Comparison of ENCODE assay signal across 8 mouse cellular contexts in the genomic region with DNA sequence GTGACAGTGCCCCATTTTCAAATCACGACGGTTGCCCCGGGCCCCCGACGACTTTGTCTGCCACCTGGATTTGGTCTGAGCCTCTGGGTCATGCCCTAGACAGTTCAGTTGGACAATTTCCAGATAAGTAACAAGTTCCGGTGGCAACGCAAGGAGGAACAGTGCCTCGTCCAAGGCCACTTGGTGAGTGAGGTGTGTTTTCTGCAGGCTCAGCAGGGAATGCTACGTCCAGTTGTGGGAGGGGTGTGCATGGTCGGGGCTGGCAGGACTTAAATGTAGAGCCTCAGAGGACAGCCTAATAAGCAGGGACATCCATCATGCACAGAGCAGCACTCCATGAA.
DNase-seq lines count a peak whose midpoint lies in the region; ATAC-seq and TF ChIP-seq lines count a peak whose summit lies in the region.

No protein-coding gene starts in this region.

- 11% methylated on average over 10 of the region's 10 CpGs for WGBS in heart, embryonic 12.5 days
- 19% methylated on average over 10 of the region's 10 CpGs for WGBS in heart, adult 2 months
- 13% methylated on average over 10 of the region's 10 CpGs for WGBS in limb, embryonic 12.5 days

- intact Hi-C loops in heart, adult 2 months (cut with DNase I) = loop anchor here (1.0 to 10.0 kb wide), 7 partner anchors 97 to 1072 kb away; a partner anchor contains a TSS

- no peaks in the 10 kb centered on the region for H3K36me3 ChIP-seq in heart, embryonic 12.5 days
- no peaks in the 10 kb centered on the region for H3K36me3 ChIP-seq in heart, adult 2 months (ENCODE audit: control insufficient read depth, insufficient read depth, low read length)
- H3K36me3 ChIP-seq in testis, adult 2 months (ENCODE audit: control insufficient read depth, insufficient read depth, low read length) = no peaks in the 10 kb centered on the region
- H3K36me3 ChIP-seq in limb, embryonic 12.5 days = no peaks in the 10 kb centered on the region

- H3K4me2 ChIP-seq in heart, embryonic 12.5 days = peak overlapping the region; percentile 59
- H3K4me2 ChIP-seq in limb, embryonic 12.5 days = peak overlapping the region; percentile 50

- no peak for TF ChIP-seq CTCF in heart, adult 2 months (IDR thresholded peaks at IDR 0.05)
- TF ChIP-seq CTCF in testis, adult 2 months (IDR thresholded peaks at IDR 0.05; ENCODE audit: control insufficient read depth, insufficient read depth, insufficient replicate concordance, low read depth, low read length) = no peak

- TF ChIP-seq EP300 in heart, adult 2 months (IDR thresholded peaks at IDR 0.05; ENCODE audit: insufficient read depth, low read depth, low read length) = no peak

- H3K4me1 ChIP-seq in heart, embryonic 12.5 days (replicated peaks) = peaks cover 23% of the 10 kb centered on the region
- H3K4me1 ChIP-seq in heart, adult 2 months (ENCODE audit: control insufficient read depth, insufficient read depth, low read length) = no peaks in the 10 kb centered on the region
- H3K4me1 ChIP-seq in testis, adult 2 months (ENCODE audit: control insufficient read depth, insufficient read depth, low read length) = peaks cover 12% of the 10 kb centered on the region
- H3K4me1 ChIP-seq in limb, embryonic 12.5 days (replicated peaks) = peaks cover 19% of the 10 kb centered on the region

- TF ChIP-seq POLR2A in heart, adult 2 months (IDR thresholded peaks at IDR 0.05; ENCODE audit: insufficient read depth, low read depth, low read length) = no peak
- no peak for TF ChIP-seq POLR2A in testis, adult 2 months (IDR thresholded peaks at IDR 0.05; ENCODE audit: control insufficient read depth, low read depth, low read length)

- 0 out of 2 replicates have a peak, but pooled peaks have one; percentile 34 for ATAC-seq in heart, embryonic 12.5 days (ENCODE audit: insufficient number of reproducible peaks, low FRiP score)
- no peak for ATAC-seq in limb, embryonic 12.5 days (ENCODE audit: insufficient number of reproducible peaks, insufficient read depth, low FRiP score, low TSS enrichment, low read depth)

- peak overlapping the region; percentile 16 for H3K4me3 ChIP-seq in heart, embryonic 12.5 days
- no peak overlapping the region for H3K4me3 ChIP-seq in heart, adult 2 months
- H3K4me3 ChIP-seq in testis, adult 2 months (ENCODE audit: control insufficient read depth, low read depth, low read length) = peak overlapping the region; percentile 57; the same call in 1 of the 2 replicates
- 0 out of 2 replicates have a peak overlapping the region, but pooled peaks have one; percentile 17 for H3K4me3 ChIP-seq in limb, embryonic 12.5 days (replicated peaks)

- no peaks in the 10 kb centered on the region for H3K79me2 ChIP-seq in heart, adult 2 months (replicated peaks; ENCODE audit: control insufficient read depth, insufficient read depth, low read length)

- H3K9me3 ChIP-seq in heart, embryonic 12.5 days (replicated peaks) = peaks cover 6% of the 10 kb centered on the region
- 0 out of 2 replicates have a peak, but pooled peaks cover 4% of the 10 kb centered on the region for H3K9me3 ChIP-seq in limb, embryonic 12.5 days

- H3K27ac ChIP-seq in heart, embryonic 12.5 days (ENCODE audit: poor library complexity, severe bottlenecking) = no peak overlapping the region
- no peak overlapping the region for H3K27ac ChIP-seq in heart, adult 2 months
- no peak overlapping the region for H3K27ac ChIP-seq in testis, adult 2 months (ENCODE audit: control insufficient read depth, insufficient read depth, low read depth, low read length)
- H3K27ac ChIP-seq in limb, embryonic 12.5 days = no peak overlapping the region

- peaks cover 27% of the 10 kb centered on the region for H3K27me3 ChIP-seq in heart, embryonic 12.5 days (replicated peaks)
- no peaks in the 10 kb centered on the region for H3K27me3 ChIP-seq in heart, adult 2 months (ENCODE audit: control insufficient read depth, insufficient read depth, low read length)
- no peaks in the 10 kb centered on the region for H3K27me3 ChIP-seq in testis, adult 2 months (ENCODE audit: control insufficient read depth, insufficient read depth, low read length)
- H3K27me3 ChIP-seq in limb, embryonic 12.5 days = peaks cover 20% of the 10 kb centered on the region

- no peak overlapping the region for H3K9ac ChIP-seq in heart, embryonic 12.5 days
- no peak overlapping the region for H3K9ac ChIP-seq in heart, adult 2 months (ENCODE audit: low read depth, low read length)
- peak overlapping the region; percentile 50; the same call in 1 of the 2 replicates for H3K9ac ChIP-seq in limb, embryonic 12.5 days (replicated peaks)

- DNase-seq in heart, adult 2 months = no peak
- DNase-seq in testis, postnatal 14 days (ENCODE audit: low spot score) = no peak
- DNase-seq in layer of hippocampus, adult 18-20 months (ENCODE audit: low spot score in 2 of 2) = no peak
- no peak for DNase-seq in natural killer cell, adult 2 months (ENCODE audit: low spot score in 2 of 2)
- no peak for DNase-seq in spleen, postnatal 4 days (ENCODE audit: low spot score in 2 of 2)
